Mouse (Mus musculus): ENCODE measurements around the gene Farp1.

DNA sequence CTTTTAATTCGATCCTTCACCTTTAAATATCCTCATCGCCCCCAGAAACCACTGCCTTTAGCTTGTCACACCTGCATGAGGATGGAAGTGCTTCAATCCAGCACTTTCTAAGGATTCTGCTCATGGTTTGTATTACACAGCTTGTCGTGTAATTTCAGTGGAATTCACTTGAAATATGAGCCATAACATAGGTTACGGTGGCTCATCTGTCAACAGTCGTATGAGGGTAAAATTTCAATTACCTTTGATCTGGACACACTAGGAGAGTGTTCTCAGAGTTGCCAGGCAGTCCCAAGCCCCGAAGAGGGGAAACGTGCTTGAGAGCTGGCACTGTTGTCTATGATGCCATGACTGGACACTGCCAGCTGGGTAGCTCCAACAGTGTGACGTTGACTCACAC is 77.1 kb downstream of the Farp1 start:
- TF ChIP-seq CTCF (conservative IDR thresholded peaks at IDR 0.05; ENCODE audit: insufficient read depth, insufficient read length, low read depth, low read length): no peak
- no peak for TF ChIP-seq POLR2A (IDR thresholded peaks at IDR 0.05; ENCODE audit: low read depth, low read length)
